Mouse (Mus musculus) kidney, adult 2 months (tissue): ENCODE data around the gene 4921504E06Rik.

ENCODE experiments used
- CTCF ChIP-seq: fragments of 200-500 bp; conservative IDR thresholded peaks from 2 replicates; pipeline ENCODE4 v1.5.1; 2011; ENCODE audit warnings: low read depth, mild to moderate bottlenecking, control low read depth, low read length, moderate library complexity, mixed read lengths; ENCODE audit not compliant: insufficient read depth, insufficient read length
- POLR2A ChIP-seq: fragments of 200-500 bp; IDR thresholded peaks from one replicate; pipeline ENCODE4 v1.6.1; 2011; ENCODE audit warnings: low read depth, low read length, control low read depth

GRCm38 (mm10) chr2:19594856-19595255 lies 41.1 kb upstream of the 4921504E06Rik start:
- TF ChIP-seq CTCF (no peak), POLR2A (no peak)
